Comparison of ENCODE assay signal across 7 mouse cellular contexts in the genomic region with DNA sequence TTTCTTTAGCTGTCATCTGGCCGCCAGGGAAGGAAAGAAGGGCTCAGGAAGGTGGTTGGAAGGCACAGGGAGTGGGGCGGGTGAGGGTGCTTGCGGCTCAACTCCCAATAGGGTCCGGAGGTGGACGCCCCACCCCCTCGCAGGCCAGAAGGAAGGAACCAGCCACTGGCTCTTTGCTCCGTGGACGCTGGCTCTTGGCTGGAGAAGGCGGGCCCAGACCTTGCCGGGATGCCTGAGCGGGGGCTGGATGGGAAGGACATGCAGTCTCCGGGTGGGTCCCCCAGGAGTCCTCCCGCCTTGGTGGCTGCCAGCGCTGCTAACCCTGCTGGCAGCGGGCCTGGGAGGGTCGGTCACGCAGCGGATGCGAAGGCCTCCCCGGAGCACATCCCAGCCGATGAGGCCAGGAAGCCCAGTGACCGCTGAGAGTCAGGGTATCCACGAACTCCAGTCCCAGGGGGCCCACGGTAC. TPM values are rescaled to one million over a fixed set of nuclear protein-coding genes. Genes with fewer than 3 reads are reported as not detected.
A peak's percentile ranks its signal among the peaks of the same experiment; 100 is the strongest.
DNase-seq lines count a peak whose midpoint lies in the region; ATAC-seq and TF ChIP-seq lines count a peak whose summit lies in the region.

No protein-coding gene starts in this region.

- 0 out of 2 replicates have a peak, but pooled peaks have one; percentile 3 for TF ChIP-seq CTCF in heart, adult 2 months (IDR thresholded peaks at IDR 0.05)
- TF ChIP-seq CTCF in intestine, postnatal 0 days (IDR thresholded peaks at IDR 0.05; ENCODE audit: low read depth) = no peak
- no peak for TF ChIP-seq CTCF in liver, postnatal 0 days (IDR thresholded peaks at IDR 0.05; ENCODE audit: low read depth)

- H3K27ac ChIP-seq in heart, adult 2 months = peak overlapping the region; percentile 85
- H3K27ac ChIP-seq in intestine, postnatal 0 days (ENCODE audit: low read depth, low read length) = peak overlapping the region; percentile 1; the same call in 1 of the 2 replicates
- no peak overlapping the region for H3K27ac ChIP-seq in liver, postnatal 0 days (ENCODE audit: low read depth)
- no peak overlapping the region for H3K27ac ChIP-seq in neural tube, embryonic 15.5 days (replicated peaks)

- 7% methylated on average over 24 of the region's 24 CpGs for WGBS in heart, adult 2 months
- 6% methylated on average over 24 of the region's 24 CpGs for WGBS in intestine, postnatal 0 days
- WGBS in liver, postnatal 0 days (ENCODE audit: insufficient replicate concordance) = 11% methylated on average over 23 of the region's 24 CpGs
- WGBS in neural tube, embryonic 15.5 days = 6% methylated on average over 23 of the region's 24 CpGs

- DNase-seq in adrenal gland, postnatal 14 days = peak; percentile 86
- peak; percentile 75 for DNase-seq in embryo, embryonic 11 days
- DNase-seq in heart, adult 2 months = peak; percentile 90 to 93
- peak; percentile 33 for DNase-seq in liver, postnatal 0 days

- no peaks in the 10 kb centered on the region for H3K36me3 ChIP-seq in heart, adult 2 months (ENCODE audit: control insufficient read depth, insufficient read depth, low read length)
- no peaks in the 10 kb centered on the region for H3K36me3 ChIP-seq in intestine, postnatal 0 days (ENCODE audit: control insufficient read depth, insufficient read depth)
- no peaks in the 10 kb centered on the region for H3K36me3 ChIP-seq in liver, postnatal 0 days (replicated peaks; ENCODE audit: insufficient read depth, low read length)
- no peaks in the 10 kb centered on the region for H3K36me3 ChIP-seq in neural tube, embryonic 15.5 days

- peak overlapping the region; percentile 54 for H3K4me2 ChIP-seq in intestine, postnatal 0 days (replicated peaks; ENCODE audit: low read depth)
- H3K4me2 ChIP-seq in liver, postnatal 0 days (ENCODE audit: low read depth, low read length) = peak overlapping the region; percentile 50
- peak overlapping the region; percentile 39 for H3K4me2 ChIP-seq in neural tube, embryonic 15.5 days

- TF ChIP-seq POLR2A in heart, adult 2 months (IDR thresholded peaks at IDR 0.05; ENCODE audit: insufficient read depth, low read depth, low read length) = 0 out of 2 replicates have a peak, but pooled peaks have one; percentile 29

- H3K27me3 ChIP-seq in heart, adult 2 months (ENCODE audit: control insufficient read depth, insufficient read depth, low read length) = no peaks in the 10 kb centered on the region
- peaks cover 25% of the 10 kb centered on the region for H3K27me3 ChIP-seq in intestine, postnatal 0 days (replicated peaks; ENCODE audit: control insufficient read depth, insufficient read depth, low read length)
- peaks cover 18% of the 10 kb centered on the region for H3K27me3 ChIP-seq in liver, postnatal 0 days (ENCODE audit: insufficient read depth, low read length)
- no peaks in the 10 kb centered on the region for H3K27me3 ChIP-seq in neural tube, embryonic 15.5 days (replicated peaks)

- no peaks in the 10 kb centered on the region for H3K9me3 ChIP-seq in intestine, postnatal 0 days (ENCODE audit: control insufficient read depth)
- no peaks in the 10 kb centered on the region for H3K9me3 ChIP-seq in liver, postnatal 0 days (ENCODE audit: low read length)
- H3K9me3 ChIP-seq in neural tube, embryonic 15.5 days (replicated peaks) = no peaks in the 10 kb centered on the region

- H3K4me3 ChIP-seq in heart, adult 2 months = peak overlapping the region; percentile 7; the same call in 1 of the 2 replicates
- H3K4me3 ChIP-seq in intestine, postnatal 0 days (ENCODE audit: low read depth, low read length) = peak overlapping the region; percentile 26
- H3K4me3 ChIP-seq in liver, postnatal 0 days (ENCODE audit: low read depth, low read length) = no peak overlapping the region
- H3K4me3 ChIP-seq in neural tube, embryonic 15.5 days (replicated peaks) = no peak overlapping the region

- H3K79me2 ChIP-seq in heart, adult 2 months (replicated peaks; ENCODE audit: control insufficient read depth, insufficient read depth, low read length) = no peaks in the 10 kb centered on the region

- H3K9ac ChIP-seq in heart, adult 2 months (ENCODE audit: low read depth, low read length) = peak overlapping the region; percentile 43
- H3K9ac ChIP-seq in intestine, postnatal 0 days (ENCODE audit: low read depth, low read length) = peak overlapping the region; percentile 7; the same call in 1 of the 2 replicates
- no peak overlapping the region for H3K9ac ChIP-seq in liver, postnatal 0 days (replicated peaks)
- no peak overlapping the region for H3K9ac ChIP-seq in neural tube, embryonic 15.5 days (replicated peaks)

- intact Hi-C loops in heart, adult 2 months (cut with DNase I) = loop anchor here (1.0 kb wide), 4 partner anchors 13 to 60 kb away; a partner anchor contains a TSS

- ATAC-seq in intestine, postnatal 0 days = peak; percentile 33
- peak; percentile 24; the same call in 1 of the 2 replicates for ATAC-seq in liver, postnatal 0 days
- no peak for ATAC-seq in neural tube, embryonic 15.5 days (ENCODE audit: low FRiP score)
- no peak for ATAC-seq in monocyte, adult 5-6 weeks (replicated peaks; ENCODE audit: insufficient number of reproducible peaks, low FRiP score, low TSS enrichment, poor library complexity, severe bottlenecking)

- peaks cover 51% of the 10 kb centered on the region for H3K4me1 ChIP-seq in heart, adult 2 months (ENCODE audit: control insufficient read depth, insufficient read depth, low read length)
- H3K4me1 ChIP-seq in intestine, postnatal 0 days (replicated peaks; ENCODE audit: control insufficient read depth, insufficient read depth, low read length) = peaks cover 4% of the 10 kb centered on the region; the same call in 1 of the 2 replicates
- H3K4me1 ChIP-seq in liver, postnatal 0 days (ENCODE audit: insufficient read depth) = peaks cover 11% of the 10 kb centered on the region
- H3K4me1 ChIP-seq in neural tube, embryonic 15.5 days = peaks cover 31% of the 10 kb centered on the region

- TF ChIP-seq EP300 in heart, adult 2 months (IDR thresholded peaks at IDR 0.05; ENCODE audit: insufficient read depth, low read depth, low read length) = peak; percentile 51
- no peak for TF ChIP-seq EP300 in liver, postnatal 0 days (IDR thresholded peaks at IDR 0.05; ENCODE audit: low read depth)

RNA-seq across cellular contexts. Expression of a gene that starts 12.5 kb away (rescaled TPM):
- total RNA-seq in adrenal gland, postnatal 14 days (2021) = 8.4 and 9.2 TPM in 2 replicates
- total RNA-seq in heart, adult 2 months (2021) = 1 to 10 TPM; 5.6 to 7.3 TPM
- polyA plus RNA-seq in heart, adult 2 months (2012; rRNA removed) = 7.2 and 15.1 TPM in 2 replicates
- polyA plus RNA-seq in intestine, postnatal 0 days (2015; fragmentation: Nextera tagmentation; extraction: Ambion mirVana) = 3.8 and 4.1 TPM in 2 replicates
- polyA plus RNA-seq in liver, postnatal 0 days (2015; fragmentation: Nextera tagmentation; extraction: Ambion mirVana) = 0.05 and 0.11 TPM in 2 replicates
- polyA plus RNA-seq in neural tube, embryonic 15.5 days (2015; fragmentation: Nextera tagmentation; extraction: Ambion mirVana) = 1.3 and 2.0 TPM in 2 replicates
- not detected in 3 replicates for total RNA-seq in monocyte, adult 5-6 weeks (2017)

Comparison
In these comparisons a context has a peak if more than half of its experiments do, and no peak if none do; other contexts are left out.
1. DNase-seq: peak in every context shown above with its lines; median percentile 92 in heart, adult 2 months; 86 in adrenal gland, postnatal 14 days; 75 in embryo, embryonic 11 days; 33 in liver, postnatal 0 days.
2. H3K27ac ChIP-seq: peak in heart, adult 2 months (single experiment) and intestine, postnatal 0 days (single experiment); none in liver, postnatal 0 days (single experiment) and neural tube, embryonic 15.5 days (single experiment).
3. H3K4me3 ChIP-seq: peak in heart, adult 2 months (single experiment) and intestine, postnatal 0 days (single experiment); none in liver, postnatal 0 days (single experiment) and neural tube, embryonic 15.5 days (single experiment).
4. H3K9ac ChIP-seq: peak in heart, adult 2 months (single experiment) and intestine, postnatal 0 days (single experiment); none in liver, postnatal 0 days (single experiment) and neural tube, embryonic 15.5 days (single experiment).
5. ATAC-seq: peak in intestine, postnatal 0 days (single experiment) and liver, postnatal 0 days (single experiment); none in neural tube, embryonic 15.5 days (single experiment) and monocyte, adult 5-6 weeks (single experiment).
6. Peak in every context shown above with its lines, with median percentiles within 50 percentile points of each other: H3K4me2 ChIP-seq.